Mouse (Mus musculus): ENCODE results near the gene Hsd17b1.
"Not testable (repeated sequence)": the region's sequence is repeated elsewhere in the genome, so short reads cannot be mapped to it uniquely, and the experiment has no call there.

Gene Hsd17b1

GRCm38 (mm10) chr11:101085617-101086322, 7.6 kb downstream of the Hsd17b1 start:
- DNase-seq (ENCODE audit: extremely low spot score, low spot score): no peak

DNA sequence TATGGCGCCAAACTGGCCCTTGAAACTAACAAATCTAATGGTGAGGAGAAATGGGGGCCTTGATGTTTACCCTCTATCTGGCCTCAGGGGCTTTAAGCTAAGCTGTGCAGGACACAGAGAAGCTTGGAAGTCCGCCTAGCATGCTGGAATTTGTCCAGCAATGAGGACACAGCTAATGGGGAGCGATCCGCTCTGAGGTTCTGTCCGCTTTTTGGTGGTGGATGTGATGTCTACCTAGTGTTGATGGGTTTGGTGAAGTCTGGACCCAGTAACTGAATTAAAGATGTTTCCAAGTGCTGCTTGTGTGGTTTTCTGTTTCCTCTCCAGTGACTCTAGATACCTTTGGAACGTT, 8.1 kb downstream of the Hsd17b1 start:
- DNase-seq (ENCODE audit: extremely low spot score, low spot score): no peak

DNA sequence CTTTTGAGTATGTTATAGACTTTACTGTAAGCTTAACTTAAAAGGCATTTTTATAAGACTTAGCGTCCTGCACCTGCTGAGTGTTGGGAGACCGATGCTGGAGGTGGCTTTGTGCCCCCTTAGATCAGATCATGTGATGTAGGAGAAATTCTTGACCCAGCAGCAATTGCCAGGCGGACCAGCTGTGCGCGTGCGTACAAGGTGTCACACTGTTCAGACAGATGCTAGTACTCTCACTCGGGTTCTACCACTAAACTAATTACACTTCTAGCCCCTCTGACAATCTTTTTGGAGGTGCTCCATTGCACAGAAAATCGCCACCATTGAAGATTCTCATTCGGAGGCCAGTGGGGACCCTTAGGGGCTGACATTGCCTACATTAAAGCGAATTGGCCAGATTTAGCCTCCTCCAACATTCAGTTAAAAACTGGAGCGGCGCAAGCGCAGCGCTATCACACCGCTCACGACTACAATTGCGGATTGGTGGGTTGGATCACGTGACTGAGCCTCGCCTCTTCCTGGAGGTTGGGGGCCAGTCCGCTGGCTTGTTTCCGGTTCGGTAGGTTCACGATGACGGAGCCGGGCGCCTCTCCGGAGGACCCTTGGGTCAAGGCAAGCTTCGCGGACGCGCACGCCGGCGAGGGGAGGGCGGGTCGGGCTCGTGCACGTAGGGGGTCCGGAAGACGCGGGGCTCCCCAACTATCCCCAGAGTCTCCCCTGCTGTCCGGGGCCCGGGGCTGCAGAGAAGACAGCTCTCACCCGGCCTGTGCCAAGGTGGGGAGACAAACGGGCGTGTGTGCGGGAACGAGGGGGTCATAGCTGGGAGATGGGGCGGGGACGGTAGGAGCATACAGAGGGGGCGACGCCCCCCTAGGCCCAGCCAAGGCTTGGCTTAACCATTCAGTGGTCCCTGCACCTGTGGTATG, 8.8 kb downstream of the Hsd17b1 start, which contains the start of gene Mlx:
Gene Mlx, plus strand, starts transcription at position 522 of the 926 bp plus-strand sequence.
- peak; percentile 91 for DNase-seq (ENCODE audit: extremely low spot score, low spot score)

GRCm38 (mm10) chr11:101087682-101088055, 9.5 kb downstream of the Hsd17b1 start:
- DNase-seq (ENCODE audit: extremely low spot score, low spot score): no peak

GRCm38 (mm10) chr11:101089931-101090330, 11.7 kb downstream of the Hsd17b1 start:
- no peak for DNase-seq (ENCODE audit: extremely low spot score, low spot score)

GRCm38 (mm10) chr11:101094930-101095313, 16.7 kb downstream of the Hsd17b1 start:
- DNase-seq (ENCODE audit: extremely low spot score, low spot score): no peak

DNA sequence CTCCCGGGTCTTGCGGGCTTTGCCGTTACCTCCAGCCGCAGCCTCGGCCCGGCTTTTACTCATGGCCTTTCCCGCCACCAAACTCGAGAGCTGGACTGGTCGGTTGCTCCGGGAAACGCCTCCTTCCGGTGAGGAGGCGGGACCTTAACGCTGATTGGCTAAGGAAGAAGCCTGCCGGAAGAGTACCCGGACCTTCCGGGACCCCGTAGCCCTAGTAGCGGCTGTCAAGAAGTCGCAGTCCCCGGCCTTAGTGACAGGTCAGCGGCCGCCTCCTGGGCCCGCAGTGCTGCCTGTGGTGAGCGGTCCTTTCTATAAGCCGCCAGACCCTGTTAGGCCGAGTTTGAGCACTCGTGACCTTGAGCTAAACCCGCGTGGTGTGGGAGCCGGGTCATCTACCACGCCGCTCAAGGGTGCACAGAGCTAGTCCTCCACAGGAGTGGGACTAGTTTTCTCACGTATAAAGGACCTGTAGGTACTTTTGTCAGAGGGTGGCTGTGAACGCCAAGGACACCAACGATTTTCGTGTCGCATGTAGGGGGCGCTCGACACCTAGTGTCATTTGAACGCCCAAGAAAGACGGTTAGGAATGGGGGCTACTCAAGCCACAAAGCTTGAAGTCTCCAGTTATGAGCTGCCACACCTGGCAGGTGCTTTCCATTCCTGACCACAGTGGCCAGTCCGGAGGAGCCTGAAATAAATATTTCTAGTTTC, 17.3 kb downstream of the Hsd17b1 start, which contains the start of gene Psmc3ip:
Gene Psmc3ip, minus strand, starts transcription at position 123 of the 711 bp plus-strand sequence.
- peak; percentile 97 for DNase-seq (ENCODE audit: extremely low spot score, low spot score)

- no peak for DNase-seq (ENCODE audit: extremely low spot score, low spot score)
These were observed 20.0 kb downstream of the Hsd17b1 start for GRCm38 (mm10) chr11:101098231-101098630.

DNA sequence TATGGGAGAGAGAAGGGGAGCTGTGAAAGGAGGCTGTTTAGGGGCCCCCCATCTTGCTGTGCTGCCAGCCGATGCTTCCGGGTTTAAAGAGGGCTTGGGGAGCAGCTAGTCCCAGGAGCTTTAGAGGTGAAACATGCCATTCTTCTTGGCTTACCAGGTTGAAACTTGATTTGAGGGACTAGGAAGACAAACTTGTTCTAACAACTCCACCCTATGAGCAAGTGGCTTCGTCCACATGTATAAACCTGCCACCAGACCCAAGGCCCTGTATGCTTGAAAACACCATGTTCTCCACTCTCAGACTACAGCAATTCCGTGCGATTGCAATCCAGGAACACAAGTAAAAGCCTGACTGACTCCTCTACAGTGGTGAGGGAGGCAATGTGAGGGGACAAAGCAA, 24.8 kb downstream of the Hsd17b1 start:
- no peak for DNase-seq (ENCODE audit: extremely low spot score, low spot score)

GRCm38 (mm10) chr11:101109351-101109750, 31.1 kb downstream of the Hsd17b1 start:
- no peak for DNase-seq (ENCODE audit: extremely low spot score, low spot score)

DNA sequence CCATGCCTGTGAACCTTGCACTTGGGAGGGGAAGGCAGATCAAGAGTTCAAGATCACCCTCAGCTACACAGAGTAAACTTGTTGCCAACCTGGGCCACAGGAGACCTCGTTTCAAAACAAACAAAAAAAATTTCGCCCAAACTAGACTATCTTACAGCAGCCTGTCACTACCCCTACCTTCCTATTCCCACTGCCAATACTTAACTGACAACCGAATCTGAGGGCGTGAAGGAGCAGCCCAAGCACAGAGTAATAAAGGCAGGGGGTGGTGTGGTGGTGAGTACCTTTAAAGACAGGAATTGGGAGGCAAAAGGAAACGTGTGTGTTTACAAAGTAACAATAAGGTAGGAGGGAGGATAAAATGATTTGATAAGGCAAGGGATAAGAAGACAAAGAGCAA, 32.5 kb downstream of the Hsd17b1 start:
- DNase-seq (ENCODE audit: extremely low spot score, low spot score): no peak

- no peak for DNase-seq (ENCODE audit: extremely low spot score, low spot score)
These were observed 33.0 kb downstream of the Hsd17b1 start for GRCm38 (mm10) chr11:101111178-101111577.

- no peak for DNase-seq (ENCODE audit: extremely low spot score, low spot score)
These were observed 34.0 kb downstream of the Hsd17b1 start for GRCm38 (mm10) chr11:101112186-101112585.

DNA sequence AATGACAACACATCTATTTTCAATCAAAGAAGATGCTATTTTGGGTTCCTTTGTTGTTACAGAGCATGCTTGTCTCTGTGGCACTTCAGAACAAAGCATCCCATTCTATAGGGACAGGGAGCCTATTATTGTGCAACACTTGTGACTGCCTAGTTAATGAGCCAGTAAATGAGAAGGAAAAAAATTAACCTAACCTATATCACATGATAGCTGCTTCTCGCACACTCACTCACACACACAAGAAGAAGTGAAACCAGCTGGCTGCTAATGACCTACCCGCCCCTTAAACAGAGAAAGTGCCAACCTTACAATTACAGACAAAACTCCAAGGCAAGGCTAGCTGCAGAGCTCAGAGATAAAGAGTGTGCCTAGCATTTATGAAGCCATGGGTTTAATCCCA, 37.4 kb downstream of the Hsd17b1 start:
- no peak for DNase-seq (ENCODE audit: extremely low spot score, low spot score)

- DNase-seq (ENCODE audit: extremely low spot score, low spot score): no peak
These were observed 39.9 kb downstream of the Hsd17b1 start for GRCm38 (mm10) chr11:101118105-101118504.

GRCm38 (mm10) chr11:101119131-101119760, 41.0 kb downstream of the Hsd17b1 start:
- DNase-seq (ENCODE audit: extremely low spot score, low spot score): peak; percentile 43

- peak; percentile 100 for DNase-seq (ENCODE audit: extremely low spot score, low spot score)
These were observed 41.7 kb downstream of the Hsd17b1 start, which contains the start of the genes Retreg3 and Tubg1 for GRCm38 (mm10) chr11:101119761-101120544. Gene Retreg3, minus strand, starts transcription at chr11:101119893. Gene Tubg1, plus strand, starts transcription at chr11:101119938.

DNA sequence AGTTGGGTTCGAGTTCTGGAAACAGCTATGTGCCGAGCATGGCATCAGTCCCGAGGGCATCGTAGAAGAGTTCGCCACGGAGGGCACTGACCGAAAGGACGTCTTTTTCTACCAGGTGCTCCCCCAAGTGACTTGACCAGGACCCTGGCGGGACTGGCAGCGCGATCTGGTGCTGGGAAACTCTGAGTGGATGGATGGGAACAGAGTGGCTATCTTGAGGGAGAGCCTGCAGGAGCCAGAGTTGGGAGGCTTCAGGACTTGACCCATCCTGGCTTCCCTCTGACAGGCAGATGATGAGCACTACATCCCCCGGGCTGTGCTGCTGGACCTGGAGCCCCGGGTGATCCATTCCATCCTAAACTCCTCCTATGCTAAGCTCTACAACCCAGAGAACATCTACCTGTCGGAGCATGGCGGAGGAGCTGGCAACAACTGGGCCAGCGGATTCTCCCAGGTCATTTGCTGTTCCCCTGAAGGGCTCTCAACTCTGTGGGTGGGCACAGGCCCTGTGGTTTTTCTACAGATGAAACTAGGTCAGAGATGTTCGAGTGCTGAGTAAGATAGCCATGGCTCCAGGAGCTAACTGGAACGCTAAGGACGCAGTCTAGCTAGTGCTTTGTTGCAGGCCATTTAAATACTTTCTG, 42.5 kb downstream of the Hsd17b1 start:
- no peak for DNase-seq (ENCODE audit: extremely low spot score, low spot score)

- DNase-seq (ENCODE audit: extremely low spot score, low spot score): not testable (repeated sequence)
These were observed 46.3 kb downstream of the Hsd17b1 start for GRCm38 (mm10) chr11:101124494-101124893.

GRCm38 (mm10) chr11:101125008-101125407, 46.8 kb downstream of the Hsd17b1 start:
- DNase-seq (ENCODE audit: extremely low spot score, low spot score): not testable (repeated sequence)

Measured in neural tube, embryonic 10.5 days (tissue).